8 mouse cellular contexts compared by ENCODE assay signal in genomic region chr15:84803685-84804084, GRCm38 (mm10). TPM values are rescaled to one million over a fixed set of nuclear protein-coding genes. Genes with fewer than 3 reads are reported as not detected.
DNase-seq lines count a peak whose midpoint lies in the region; ATAC-seq and TF ChIP-seq lines count a peak whose summit lies in the region.

No protein-coding gene starts in this region.

- no peak overlapping the region for H3K4me3 ChIP-seq in forebrain, embryonic 10.5 days
- H3K4me3 ChIP-seq in forebrain, embryonic 15.5 days = no peak overlapping the region
- no peak overlapping the region for H3K4me3 ChIP-seq in embryonic facial prominence, embryonic 10.5 days
- H3K4me3 ChIP-seq in lung, postnatal 0 days (ENCODE audit: low read depth, low read length) = no peak overlapping the region

- no peak overlapping the region for H3K27ac ChIP-seq in forebrain, embryonic 10.5 days
- no peak overlapping the region for H3K27ac ChIP-seq in forebrain, embryonic 15.5 days (replicated peaks)
- H3K27ac ChIP-seq in embryonic facial prominence, embryonic 10.5 days (replicated peaks) = no peak overlapping the region
- no peak overlapping the region for H3K27ac ChIP-seq in lung, postnatal 0 days (ENCODE audit: low read length)

- TF ChIP-seq EP300 in lung, postnatal 0 days (IDR thresholded peaks at IDR 0.05) = no peak

- no peak overlapping the region for H3K9ac ChIP-seq in forebrain, embryonic 15.5 days (replicated peaks)
- no peak overlapping the region for H3K9ac ChIP-seq in lung, postnatal 0 days (replicated peaks; ENCODE audit: low read depth)

- DNase-seq in forebrain, embryonic 10.5 days (ENCODE audit: extremely low spot score, low spot score) = peak; percentile 51
- DNase-seq in 3T3-L1 (ENCODE audit: low read depth, low spot score) = peak; percentile 37
- peak; percentile 82 for DNase-seq in adrenal gland, postnatal 14 days
- peak; percentile 55 for DNase-seq in embryonic facial prominence, embryonic 10.5 days (ENCODE audit: low spot score)
- DNase-seq in kidney, postnatal 36 days = peak; percentile 38 to 86
- peak; percentile 40 for DNase-seq in lung, postnatal 0 days (ENCODE audit: low spot score)
- peak; percentile 10 for DNase-seq in spleen, adult 12 weeks (ENCODE audit: low spot score)

- TF ChIP-seq CTCF in lung, postnatal 0 days (IDR thresholded peaks at IDR 0.05) = peak; percentile 79

- no peak overlapping the region for H3K4me2 ChIP-seq in forebrain, embryonic 15.5 days (replicated peaks)
- H3K4me2 ChIP-seq in lung, postnatal 0 days (replicated peaks; ENCODE audit: low read depth, low read length) = no peak overlapping the region

- H3K36me3 ChIP-seq in forebrain, embryonic 10.5 days (replicated peaks) = peaks cover 100% of the 10 kb centered on the region
- H3K36me3 ChIP-seq in forebrain, embryonic 15.5 days = peaks cover 30% of the 10 kb centered on the region
- H3K36me3 ChIP-seq in embryonic facial prominence, embryonic 10.5 days (replicated peaks) = peaks cover 91% of the 10 kb centered on the region
- no peaks in the 10 kb centered on the region for H3K36me3 ChIP-seq in lung, postnatal 0 days (ENCODE audit: insufficient read depth, low read length)

- H3K27me3 ChIP-seq in forebrain, embryonic 10.5 days (ENCODE audit: poor library complexity, severe bottlenecking) = no peaks in the 10 kb centered on the region
- H3K27me3 ChIP-seq in forebrain, embryonic 15.5 days = no peaks in the 10 kb centered on the region
- no peaks in the 10 kb centered on the region for H3K27me3 ChIP-seq in embryonic facial prominence, embryonic 10.5 days (replicated peaks; ENCODE audit: low read depth, poor library complexity, severe bottlenecking)
- no peaks in the 10 kb centered on the region for H3K27me3 ChIP-seq in lung, postnatal 0 days (replicated peaks; ENCODE audit: insufficient read depth, low read length)

- ATAC-seq in forebrain, embryonic 15.5 days (replicated peaks) = no peak
- ATAC-seq in lung, postnatal 0 days = no peak

- H3K4me1 ChIP-seq in forebrain, embryonic 10.5 days = no peaks in the 10 kb centered on the region
- no peaks in the 10 kb centered on the region for H3K4me1 ChIP-seq in forebrain, embryonic 15.5 days
- no peaks in the 10 kb centered on the region for H3K4me1 ChIP-seq in embryonic facial prominence, embryonic 10.5 days
- H3K4me1 ChIP-seq in lung, postnatal 0 days (ENCODE audit: insufficient read depth, low read depth, low read length) = no peaks in the 10 kb centered on the region

- 53% methylated on average over 3 of the region's 3 CpGs for WGBS in forebrain, embryonic 10.5 days
- WGBS in forebrain, embryonic 15.5 days = 45% methylated on average over 3 of the region's 3 CpGs
- WGBS in embryonic facial prominence, embryonic 10.5 days = 59% methylated on average over 3 of the region's 3 CpGs
- WGBS in lung, postnatal 0 days = 56% methylated on average over 3 of the region's 3 CpGs

- peaks cover 10% of the 10 kb centered on the region for H3K9me3 ChIP-seq in forebrain, embryonic 10.5 days
- H3K9me3 ChIP-seq in forebrain, embryonic 15.5 days = no peaks in the 10 kb centered on the region
- H3K9me3 ChIP-seq in embryonic facial prominence, embryonic 10.5 days = no peaks in the 10 kb centered on the region
- no peaks in the 10 kb centered on the region for H3K9me3 ChIP-seq in lung, postnatal 0 days (ENCODE audit: low read length)

RNA-seq across cellular contexts. Expression of gene Phf21b, which starts 52.2 kb away (rescaled TPM):
- 6.8 and 7.6 TPM in 2 replicates for polyA plus RNA-seq in forebrain, embryonic 10.5 days (2016; fragmentation: Nextera tagmentation; extraction: Ambion mirVana)
- 11.0 and 13.0 TPM in 2 replicates for polyA plus RNA-seq in forebrain, embryonic 15.5 days (2015; fragmentation: Nextera tagmentation; extraction: Ambion mirVana)
- total RNA-seq in adrenal gland, postnatal 14 days (2021) = 2.3 and 3.6 TPM in 2 replicates
- polyA plus RNA-seq in embryonic facial prominence, embryonic 10.5 days (2016; fragmentation: Nextera tagmentation; extraction: Ambion mirVana) = 2.2 and 4.9 TPM in 2 replicates
- 0.08 and 0.12 TPM in 2 replicates for polyA plus RNA-seq in lung, postnatal 0 days (2015; fragmentation: Nextera tagmentation; extraction: Ambion mirVana)

Comparison
In these comparisons a context has a peak if more than half of its experiments do, and no peak if none do; other contexts are left out.
1. DNase-seq: peak in every context shown above with its lines; median percentile 82 in adrenal gland, postnatal 14 days; 62 in kidney, postnatal 36 days; 55 in embryonic facial prominence, embryonic 10.5 days; 51 in forebrain, embryonic 10.5 days; 40 in lung, postnatal 0 days; 37 in 3T3-L1; 10 in spleen, adult 12 weeks.